Mouse (Mus musculus) midbrain, embryonic 12.5 days (tissue): ENCODE data around the gene Pdzd2. TPM values are rescaled to one million over a fixed set of nuclear protein-coding genes. Genes with fewer than 3 reads are reported as not detected.

Experiments used
- ATAC-seq: fragments of 200-750 bp; cut with Nextera tagmentation; 2 replicates; pipeline ENCODE4 v1.8.0; 2017; ENCODE audit warnings: low read depth, moderate TSS enrichment, moderate library complexity; ENCODE audit not compliant: low FRiP score
- H3K27ac ChIP-seq: fragments of 300-500 bp; sonication (generic); replicated peaks from 2 replicates; pipeline ENCODE4 v1.5.1; 2016; ENCODE audit warnings: mild to moderate bottlenecking
- H3K27me3 ChIP-seq: fragments of 300-500 bp; sonication (generic); 2 replicates; pipeline ENCODE4 v1.6.1; 2016; ENCODE audit warnings: mild to moderate bottlenecking
- H3K36me3 ChIP-seq: fragments of 300-500 bp; sonication (generic); 2 replicates; pipeline ENCODE4 v1.6.1; 2016
- H3K4me1 ChIP-seq: fragments of 300-500 bp; sonication (generic); 2 replicates; pipeline ENCODE4 v1.6.1; 2016
- H3K4me2 ChIP-seq: fragments of 300-500 bp; sonication (generic); replicated peaks from 2 replicates; pipeline ENCODE4 v1.6.1; 2016; ENCODE audit warnings: mild to moderate bottlenecking, moderate library complexity
- H3K4me3 ChIP-seq: fragments of 300-500 bp; sonication (generic); 2 replicates; pipeline ENCODE4 v1.5.1; 2016; ENCODE audit warnings: mild to moderate bottlenecking
- H3K9ac ChIP-seq: fragments of 300-500 bp; sonication (generic); replicated peaks from 2 replicates; pipeline ENCODE4 v1.6.1; 2016; ENCODE audit warnings: mild to moderate bottlenecking, moderate library complexity
- H3K9me3 ChIP-seq: fragments of 300-500 bp; sonication (generic); 2 replicates; pipeline ENCODE4 v1.6.1; 2016; ENCODE audit warnings: mild to moderate bottlenecking
- WGBS: fragments of 180-500 bp; shearing (Covaris S2); methylation state at CpG from one replicate; pipeline ENCODE4 v1.1.7; 2016; 5-methylcytosine and 5-hydroxymethylcytosine counted together
- polyA plus RNA-seq: library from polyadenylated mRNA; unstranded; fragments of >200 nt; fragmentation: Nextera tagmentation; extraction: Ambion mirVana; gene quantifications from 2 replicates; pipeline ENCODE4 v1.2.1, GENCODE M21; 2016

Pdzd2 gene
- polyA plus RNA-seq, 1 experiment from 2014 or later: 9.5 TPM

DNA sequence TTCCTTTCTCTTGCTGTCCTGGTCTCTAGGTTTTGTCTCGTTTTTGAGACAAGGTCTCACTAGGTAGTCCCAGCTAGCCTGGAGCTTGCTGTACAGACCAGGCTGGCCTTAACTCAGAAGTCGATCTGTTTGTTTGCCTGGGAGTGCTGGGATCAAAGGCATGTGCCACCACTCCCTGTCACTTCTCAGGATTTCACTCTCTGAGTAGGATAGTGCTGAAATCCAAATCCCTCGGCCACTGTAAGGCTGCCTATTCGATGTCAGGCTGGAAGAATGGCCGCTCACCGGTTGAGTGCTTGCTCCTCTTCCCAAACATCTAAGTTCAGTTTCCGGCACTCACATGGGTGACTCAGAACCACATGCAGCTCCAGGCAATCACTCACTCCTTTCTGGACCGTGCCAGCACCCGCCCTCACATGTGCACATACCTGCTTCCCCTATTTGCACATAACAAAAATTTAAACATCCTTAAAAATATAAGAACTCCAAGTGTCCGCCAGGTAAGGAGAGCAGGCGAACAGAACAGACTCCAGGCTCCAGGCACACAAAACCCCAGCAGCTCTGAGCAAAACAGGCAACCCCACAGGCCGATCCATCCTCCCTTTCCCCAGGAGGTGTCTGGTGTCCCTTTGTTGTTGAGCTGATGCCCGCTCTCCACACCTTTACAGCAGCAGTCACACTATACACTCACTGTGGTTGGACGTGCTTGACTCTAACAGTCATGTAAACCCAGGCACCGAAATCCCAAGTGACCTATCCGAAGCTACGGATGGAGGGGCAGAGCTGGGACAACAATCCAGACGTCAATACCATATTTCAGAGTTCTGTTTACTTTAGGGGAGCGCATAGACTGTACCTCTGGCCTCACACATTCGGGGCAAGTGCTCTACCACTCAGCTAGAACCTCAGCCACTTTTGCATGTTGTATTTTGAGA is 124.5 kb downstream of the Pdzd2 start:
- Histone ChIP-seq H3K9ac (no peak overlapping the region), H3K4me1 (no peaks in the 10 kb centered on the region)
- WGBS: 73% methylated on average over 20 of the region's 20 CpGs

DNA sequence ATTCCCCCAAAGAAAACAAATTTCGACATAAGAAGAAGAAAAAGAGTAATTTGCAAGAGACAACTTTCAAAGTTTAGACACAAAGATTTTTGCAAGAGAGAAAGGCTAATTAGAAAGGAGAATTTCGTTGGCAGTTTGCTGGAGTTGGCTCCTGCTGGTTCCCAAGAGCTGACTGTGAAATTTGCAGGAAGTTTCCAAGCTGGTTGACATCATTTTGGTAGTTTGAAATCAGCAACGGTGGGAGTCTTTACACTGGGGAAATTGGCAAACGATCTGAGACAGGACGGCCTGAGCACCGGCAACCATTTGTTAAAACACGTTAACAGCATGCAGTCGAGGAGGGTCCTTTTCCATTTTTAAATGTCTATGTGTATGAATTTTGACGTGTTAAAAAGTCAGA is 125.7 kb downstream of the Pdzd2 start:
- WGBS: 61% methylated on average over 9 of the region's 9 CpGs

More for the DNA sequence above, 124.5 kb downstream of the Pdzd2 start:
- no peak for ATAC-seq
- Histone ChIP-seq H3K27me3 (no peaks in the 10 kb centered on the region), H3K27ac (no peak overlapping the region), H3K36me3 (no peaks in the 10 kb centered on the region), H3K4me2 (no peak overlapping the region), H3K9me3 (no peaks in the 10 kb centered on the region), H3K4me3 (no peak overlapping the region)

GRCm38 (mm10) chr15:12612944-12613675 is 126.6 kb downstream of the Pdzd2 start:
- ATAC-seq: no peak
- H3K27me3 ChIP-seq: no peaks in the 10 kb centered on the region
- H3K4me2 ChIP-seq: no peak overlapping the region
- no peak overlapping the region for H3K4me3 ChIP-seq
- H3K27ac ChIP-seq: no peak overlapping the region
- no peaks in the 10 kb centered on the region for H3K4me1 ChIP-seq
- H3K36me3 ChIP-seq: no peaks in the 10 kb centered on the region
- H3K9me3 ChIP-seq: no peaks in the 10 kb centered on the region
- 73% methylated on average over 7 of the region's 7 CpGs for WGBS
- H3K9ac ChIP-seq: no peak overlapping the region

More for the DNA sequence above, 125.7 kb downstream of the Pdzd2 start:
- Histone ChIP-seq H3K27ac (no peak overlapping the region), H3K4me1 (no peaks in the 10 kb centered on the region), H3K4me2 (no peak overlapping the region), H3K4me3 (no peak overlapping the region), H3K36me3 (no peaks in the 10 kb centered on the region), H3K9ac (no peak overlapping the region), H3K27me3 (no peaks in the 10 kb centered on the region), H3K9me3 (no peaks in the 10 kb centered on the region)
- ATAC-seq: no peak

DNA sequence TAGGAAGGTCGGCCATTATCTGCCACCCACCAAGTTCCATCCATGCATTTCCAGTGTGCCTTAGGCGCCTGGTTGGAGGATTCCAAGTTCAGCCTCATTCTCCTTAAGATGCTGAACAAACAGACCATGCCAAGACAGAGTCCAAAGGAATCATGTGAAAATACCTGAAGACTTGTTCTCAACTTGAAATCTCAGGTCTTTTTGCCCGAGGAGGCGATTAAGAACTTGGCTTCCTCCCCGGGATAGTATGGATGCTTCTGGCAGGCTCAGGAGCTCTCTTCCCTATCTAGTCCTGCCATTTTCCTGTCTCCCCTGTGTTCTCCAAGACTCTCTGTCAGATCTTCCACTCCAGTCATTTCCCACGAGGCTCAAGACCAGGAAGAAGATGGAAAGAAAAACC is 131.6 kb downstream of the Pdzd2 start:
- no peak overlapping the region for H3K4me3 ChIP-seq
- WGBS: 88% methylated on average over 6 of the region's 6 CpGs
- no peak overlapping the region for H3K27ac ChIP-seq
- H3K4me2 ChIP-seq: no peak overlapping the region
- H3K9ac ChIP-seq: no peak overlapping the region
- no peaks in the 10 kb centered on the region for H3K9me3 ChIP-seq
- H3K36me3 ChIP-seq: no peaks in the 10 kb centered on the region
- no peak for ATAC-seq
- no peaks in the 10 kb centered on the region for H3K4me1 ChIP-seq
- H3K27me3 ChIP-seq: no peaks in the 10 kb centered on the region

DNA sequence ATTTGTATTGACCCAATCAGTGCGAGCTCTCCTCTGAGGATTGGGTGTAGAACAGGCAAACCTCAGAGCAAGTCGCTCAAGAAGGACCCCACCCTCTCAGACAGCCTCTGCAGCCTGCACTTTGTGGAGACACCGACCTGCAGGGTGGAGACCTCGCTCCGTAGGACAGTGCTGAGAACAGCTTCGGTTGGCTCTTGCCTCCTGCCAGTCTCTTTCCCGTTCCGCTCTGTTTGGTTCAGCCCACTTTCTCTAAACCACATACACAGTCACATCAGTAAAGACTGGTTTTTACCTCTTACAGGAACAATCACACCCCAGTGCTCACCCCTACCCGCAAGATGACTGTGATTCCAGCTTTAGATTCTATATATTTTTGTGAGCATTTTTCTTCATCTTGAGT is 133.4 kb downstream of the Pdzd2 start:
- 79% methylated on average over 9 of the region's 9 CpGs for WGBS
- Histone ChIP-seq H3K4me2 (no peak overlapping the region), H3K27me3 (no peaks in the 10 kb centered on the region), H3K4me1 (no peaks in the 10 kb centered on the region), H3K4me3 (no peak overlapping the region), H3K9me3 (no peaks in the 10 kb centered on the region), H3K9ac (no peak overlapping the region), H3K27ac (no peak overlapping the region), H3K36me3 (no peaks in the 10 kb centered on the region)
- no peak; the same call in 1 of the 2 replicates for ATAC-seq

DNA sequence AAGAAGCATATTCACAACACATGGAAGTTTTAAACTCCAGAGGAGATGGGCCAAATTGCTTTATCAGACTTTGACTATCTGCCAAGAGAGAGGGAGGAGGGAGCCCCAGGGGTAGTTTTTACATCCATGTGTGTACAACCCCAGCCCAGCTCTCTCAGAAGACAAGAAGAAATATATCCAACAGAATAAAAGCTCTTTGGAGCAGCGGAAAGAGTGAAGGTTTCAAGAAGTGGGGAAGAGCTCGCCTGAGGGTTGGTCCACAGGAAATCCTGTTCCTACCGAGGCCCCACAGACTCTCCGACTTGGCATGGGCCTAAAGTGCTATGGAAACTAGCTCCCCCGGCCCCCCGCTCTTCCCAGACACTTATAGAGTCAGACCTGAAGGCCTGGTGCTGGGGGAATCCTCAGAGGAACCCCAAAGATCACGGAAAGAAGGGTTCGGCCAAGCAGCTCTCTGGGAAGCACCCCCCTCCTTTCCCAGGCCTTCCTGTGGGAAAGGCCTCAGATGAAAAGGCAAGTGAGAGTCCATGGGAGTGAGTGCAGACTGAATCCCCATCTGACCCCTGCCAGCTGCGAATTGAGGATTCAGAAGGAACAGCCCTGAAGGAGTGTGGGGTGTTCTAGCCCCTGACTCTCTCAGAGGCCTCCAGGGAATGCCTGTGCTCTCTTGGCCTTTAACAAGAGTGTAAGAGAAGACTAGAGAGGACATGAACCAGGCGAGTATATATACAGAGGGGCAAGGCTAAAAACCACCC is 134.3 kb downstream of the Pdzd2 start:
- Histone ChIP-seq H3K4me3 (no peak overlapping the region), H3K4me1 (no peaks in the 10 kb centered on the region), H3K36me3 (no peaks in the 10 kb centered on the region), H3K27me3 (no peaks in the 10 kb centered on the region), H3K27ac (no peak overlapping the region), H3K9ac (no peak overlapping the region), H3K9me3 (no peaks in the 10 kb centered on the region), H3K4me2 (no peak overlapping the region)
- no peak for ATAC-seq
- WGBS: 90% methylated on average over 10 of the region's 10 CpGs

- H3K27me3 ChIP-seq: no peaks in the 10 kb centered on the region
- no peak overlapping the region for H3K9ac ChIP-seq
- ATAC-seq: no peak
- no peak overlapping the region for H3K4me2 ChIP-seq
- H3K36me3 ChIP-seq: no peaks in the 10 kb centered on the region
- 94% methylated on average over 4 of the region's 4 CpGs for WGBS
- H3K4me1 ChIP-seq: no peaks in the 10 kb centered on the region
- H3K4me3 ChIP-seq: no peak overlapping the region
- H3K27ac ChIP-seq: no peak overlapping the region
- no peaks in the 10 kb centered on the region for H3K9me3 ChIP-seq
These were observed 136.1 kb downstream of the Pdzd2 start for GRCm38 (mm10) chr15:12603674-12604073.

- Histone ChIP-seq H3K4me1 (no peaks in the 10 kb centered on the region), H3K4me2 (no peak overlapping the region), H3K4me3 (no peak overlapping the region), H3K9me3 (no peaks in the 10 kb centered on the region), H3K9ac (no peak overlapping the region), H3K27me3 (no peaks in the 10 kb centered on the region), H3K27ac (no peak overlapping the region), H3K36me3 (no peaks in the 10 kb centered on the region)
- 57% methylated on average over 4 of the region's 4 CpGs for WGBS
- ATAC-seq: no peak
These were observed 146.6 kb downstream of the Pdzd2 start for GRCm38 (mm10) chr15:12593094-12593493.

DNA sequence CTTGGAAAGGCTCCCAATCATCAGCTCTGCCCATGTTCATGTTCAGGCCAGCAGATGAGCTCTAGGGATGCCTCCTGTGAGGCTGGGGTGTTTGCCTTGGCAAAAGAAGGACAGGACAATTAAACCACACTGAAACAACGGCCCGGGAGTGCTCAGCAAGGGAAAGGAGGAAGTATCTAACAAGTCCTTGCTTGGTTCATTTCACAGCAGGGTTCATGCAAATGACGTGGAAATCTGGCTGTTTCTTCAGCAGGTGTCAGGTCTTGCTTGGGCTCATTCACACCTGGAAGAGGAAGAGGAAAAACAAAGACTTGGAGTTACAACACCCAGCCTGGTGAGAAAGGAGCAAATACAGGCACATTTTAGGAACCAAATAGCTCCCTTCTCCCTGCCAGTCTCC is 147.1 kb downstream of the Pdzd2 start:
- Histone ChIP-seq H3K4me1 (no peaks in the 10 kb centered on the region), H3K4me3 (no peak overlapping the region), H3K36me3 (no peaks in the 10 kb centered on the region), H3K9me3 (no peaks in the 10 kb centered on the region), H3K27me3 (no peaks in the 10 kb centered on the region), H3K4me2 (no peak overlapping the region), H3K9ac (no peak overlapping the region), H3K27ac (no peak overlapping the region)
- ATAC-seq: no peak
- WGBS: 61% methylated on average over 3 of the region's 3 CpGs

GRCm38 (mm10) chr15:12588661-12589060 is 151.1 kb downstream of the Pdzd2 start:
- no peak for ATAC-seq
- WGBS: 91% methylated on average over 3 of the region's 3 CpGs
- no peak overlapping the region for H3K4me2 ChIP-seq
- H3K9me3 ChIP-seq: no peaks in the 10 kb centered on the region
- H3K36me3 ChIP-seq: no peaks in the 10 kb centered on the region
- no peaks in the 10 kb centered on the region for H3K27me3 ChIP-seq
- no peak overlapping the region for H3K27ac ChIP-seq
- no peaks in the 10 kb centered on the region for H3K4me1 ChIP-seq
- H3K4me3 ChIP-seq: no peak overlapping the region
- H3K9ac ChIP-seq: no peak overlapping the region

- ATAC-seq: no peak
- no peak overlapping the region for H3K27ac ChIP-seq
- no peaks in the 10 kb centered on the region for H3K27me3 ChIP-seq
- 75% methylated on average over 4 of the region's 4 CpGs for WGBS
- no peaks in the 10 kb centered on the region for H3K9me3 ChIP-seq
- H3K4me2 ChIP-seq: no peak overlapping the region
- H3K9ac ChIP-seq: no peak overlapping the region
- H3K4me1 ChIP-seq: no peaks in the 10 kb centered on the region
- no peak overlapping the region for H3K4me3 ChIP-seq
- H3K36me3 ChIP-seq: no peaks in the 10 kb centered on the region
These were observed 152.8 kb downstream of the Pdzd2 start for GRCm38 (mm10) chr15:12586852-12587424.
